Mouse (Mus musculus) forebrain, embryonic 13.5 days (tissue): ENCODE data around the gene Mrpl55. TPM values are rescaled to one million over a fixed set of nuclear protein-coding genes. Genes with fewer than 3 reads are reported as not detected.

ENCODE experiments used
- ATAC-seq: fragments of 200-750 bp; cut with Nextera tagmentation; 2 replicates; pipeline ENCODE4 v1.8.0; 2017
- H3K27ac ChIP-seq: fragments of 300-500 bp; sonication (generic); 2 replicates; pipeline ENCODE4 v1.5.1; 2015; ENCODE audit warnings: inconsistent platforms, mild to moderate bottlenecking, moderate library complexity
- H3K27me3 ChIP-seq: fragments of 300-500 bp; sonication (generic); 2 replicates; pipeline ENCODE4 v1.6.1; 2015; ENCODE audit warnings: mild to moderate bottlenecking, inconsistent platforms
- H3K36me3 ChIP-seq: fragments of 300-500 bp; sonication (generic); 2 replicates; pipeline ENCODE4 v1.6.1; 2015; ENCODE audit warnings: mild to moderate bottlenecking, inconsistent platforms; ENCODE audit not compliant: poor library complexity, severe bottlenecking
- H3K4me1 ChIP-seq: fragments of 300-500 bp; sonication (generic); 2 replicates; pipeline ENCODE4 v1.6.1; 2015; ENCODE audit warnings: inconsistent platforms
- H3K4me2 ChIP-seq: fragments of 300-500 bp; sonication (generic); 2 replicates; pipeline ENCODE4 v1.6.1; 2015; ENCODE audit warnings: inconsistent platforms, mild to moderate bottlenecking, moderate library complexity
- H3K4me3 ChIP-seq: fragments of 300-500 bp; sonication (generic); 2 replicates; pipeline ENCODE4 v1.5.1; 2015; ENCODE audit warnings: mild to moderate bottlenecking, inconsistent platforms
- H3K9ac ChIP-seq: fragments of 300-500 bp; sonication (generic); 2 replicates; pipeline ENCODE4 v1.6.1; 2015; ENCODE audit warnings: mild to moderate bottlenecking, inconsistent platforms
- H3K9me3 ChIP-seq: fragments of 300-500 bp; sonication (generic); replicated peaks from 2 replicates; pipeline ENCODE4 v1.6.1; 2016; ENCODE audit warnings: inconsistent platforms
- WGBS: fragments of 180-500 bp; shearing (Covaris S2); methylation state at CpG from one replicate; pipeline ENCODE4 v1.1.7; 2015; 5-methylcytosine and 5-hydroxymethylcytosine counted together
- polyA plus RNA-seq: library from polyadenylated mRNA; unstranded; fragments of >200 nt; fragmentation: Nextera tagmentation; extraction: Ambion mirVana; gene quantifications from 2 replicates; pipeline ENCODE4 v1.2.1, GENCODE M21; 2015

The Mrpl55 gene
- polyA plus RNA-seq, 1 experiment from 2014 or later: 103 TPM

- Histone ChIP-seq H3K27me3 (peaks cover 22% of the 10 kb centered on the region), H3K36me3 (no peaks in the 10 kb centered on the region), H3K9ac (no peak overlapping the region), H3K4me2 (no peak overlapping the region), H3K27ac (no peak overlapping the region), H3K4me1 (no peaks in the 10 kb centered on the region), H3K4me3 (no peak overlapping the region), H3K9me3 (no peaks in the 10 kb centered on the region)
- WGBS: 72% methylated on average over 4 of the region's 4 CpGs
- no peak for ATAC-seq
Observed at GRCm38 (mm10) chr11:59170549-59170948, 31.7 kb upstream of the Mrpl55 start.

- H3K4me2 ChIP-seq: no peak overlapping the region
- H3K4me3 ChIP-seq: no peak overlapping the region
- no peak overlapping the region for H3K27ac ChIP-seq
- H3K9me3 ChIP-seq: no peaks in the 10 kb centered on the region
- no peaks in the 10 kb centered on the region for H3K36me3 ChIP-seq
- no peaks in the 10 kb centered on the region for H3K4me1 ChIP-seq
- peaks cover 59% of the 10 kb centered on the region for H3K27me3 ChIP-seq
- WGBS: 57% methylated on average over 6 of the region's 6 CpGs
- ATAC-seq: no peak
- H3K9ac ChIP-seq: no peak overlapping the region
Observed at GRCm38 (mm10) chr11:59174189-59174838, 28.0 kb upstream of the Mrpl55 start.

DNA sequence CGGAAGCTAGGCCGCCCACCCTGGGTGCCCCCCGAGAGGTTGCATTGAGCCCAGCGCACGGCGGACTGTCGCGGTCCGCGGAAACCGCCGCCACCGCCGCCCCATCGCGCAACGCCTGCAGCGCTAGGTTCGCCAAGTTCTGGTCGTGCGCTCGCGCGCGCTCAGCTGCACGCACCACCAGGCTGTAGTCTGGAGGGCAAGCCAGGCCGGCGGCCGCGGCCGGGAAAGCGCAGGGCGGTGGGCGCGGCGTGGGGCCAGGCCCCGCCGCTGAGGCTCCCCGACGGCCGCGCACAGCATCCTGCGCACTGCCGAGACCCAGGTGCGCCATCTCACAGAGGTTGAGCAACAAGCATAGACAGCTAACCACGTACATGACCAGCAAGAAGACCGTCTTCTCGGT is 25.8 kb upstream of the Mrpl55 start:
- ATAC-seq: no peak
- Histone ChIP-seq H3K36me3 (no peaks in the 10 kb centered on the region), H3K9me3 (no peaks in the 10 kb centered on the region), H3K9ac (no peak overlapping the region), H3K27ac (no peak overlapping the region), H3K4me2 (0 out of 2 replicates have a peak overlapping the region, but pooled peaks have one; percentile 12), H3K4me3 (0 out of 2 replicates have a peak overlapping the region, but pooled peaks have one; percentile 3), H3K4me1 (no peaks in the 10 kb centered on the region), H3K27me3 (peaks cover 63% of the 10 kb centered on the region)
- 2% methylated on average over 48 of the region's 48 CpGs for whole genome bisulfite sequencing

DNA sequence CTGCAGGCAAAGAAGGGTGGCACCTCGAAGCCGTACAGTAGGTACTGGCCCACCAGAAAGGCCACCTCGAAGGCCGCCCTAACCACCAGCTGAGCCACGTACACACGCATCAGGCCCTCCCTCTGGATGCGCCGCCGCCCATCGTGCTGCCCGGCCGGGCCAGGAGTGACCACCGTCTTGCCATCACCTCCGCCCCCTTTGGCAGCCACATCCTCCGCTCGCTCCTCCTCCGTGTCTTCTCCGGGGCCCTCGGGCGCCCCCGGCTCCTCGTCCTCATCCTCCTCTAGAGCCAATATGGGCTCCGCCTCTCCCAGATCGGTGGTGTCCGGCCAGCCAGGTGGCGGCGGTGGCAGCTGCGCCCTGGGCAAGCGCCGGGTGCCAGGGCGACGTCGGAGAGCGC is 25.4 kb upstream of the Mrpl55 start:
- no peaks in the 10 kb centered on the region for H3K9me3 ChIP-seq
- no peaks in the 10 kb centered on the region for H3K4me1 ChIP-seq
- H3K36me3 ChIP-seq: no peaks in the 10 kb centered on the region
- ATAC-seq: no peak
- WGBS: 8% methylated on average over 34 of the region's 34 CpGs
- H3K27ac ChIP-seq: no peak overlapping the region
- 0 out of 2 replicates have a peak overlapping the region, but pooled peaks have one; percentile 3 for H3K4me3 ChIP-seq
- peaks cover 63% of the 10 kb centered on the region for H3K27me3 ChIP-seq
- no peak overlapping the region for H3K9ac ChIP-seq
- H3K4me2 ChIP-seq: no peak overlapping the region

DNA sequence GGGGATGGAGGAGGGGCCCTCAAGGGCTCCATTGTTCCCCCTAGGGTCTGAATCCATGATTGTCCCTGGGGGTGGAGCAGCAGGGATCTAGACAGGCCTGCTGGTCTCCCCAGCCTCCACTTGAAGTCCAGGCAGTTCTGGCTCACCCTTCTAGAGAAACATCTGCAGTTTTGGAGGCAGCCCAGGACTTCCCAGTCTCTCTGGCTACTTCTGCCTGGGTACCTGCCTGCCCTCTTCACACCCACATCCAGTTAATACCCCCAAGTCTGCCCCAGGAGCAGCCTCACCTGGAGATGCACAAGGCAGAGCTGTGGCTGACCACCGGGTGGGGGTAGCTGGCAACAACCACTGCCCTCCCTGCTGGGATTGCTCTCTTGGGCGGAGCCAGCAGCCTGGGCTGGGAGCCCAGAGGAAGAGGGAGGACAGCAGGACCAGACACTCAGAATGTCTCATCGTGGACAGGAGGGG is 19.4 kb upstream of the Mrpl55 start, which contains the start of gene Gjc2:
Gene Gjc2, minus strand, starts transcription at position 350 of the 468 bp plus-strand sequence.
- Histone ChIP-seq H3K27ac (no peak within 1 kb of the TSS; the same call in 1 of the 2 replicates), H3K4me3 (no peak within 1 kb of the TSS), H3K9me3 (no peaks in the 10 kb centered on the region), H3K27me3 (peaks cover 24% of the 10 kb centered on the region), H3K4me2 (no peak within 1 kb of the TSS), H3K4me1 (no peaks in the 10 kb centered on the region), H3K9ac (no peak within 1 kb of the TSS), H3K36me3 (peaks cover 43% of the 10 kb centered on the region)
- no peak for ATAC-seq
- 44% methylated on average over 3 of the region's 3 CpGs for WGBS

DNA sequence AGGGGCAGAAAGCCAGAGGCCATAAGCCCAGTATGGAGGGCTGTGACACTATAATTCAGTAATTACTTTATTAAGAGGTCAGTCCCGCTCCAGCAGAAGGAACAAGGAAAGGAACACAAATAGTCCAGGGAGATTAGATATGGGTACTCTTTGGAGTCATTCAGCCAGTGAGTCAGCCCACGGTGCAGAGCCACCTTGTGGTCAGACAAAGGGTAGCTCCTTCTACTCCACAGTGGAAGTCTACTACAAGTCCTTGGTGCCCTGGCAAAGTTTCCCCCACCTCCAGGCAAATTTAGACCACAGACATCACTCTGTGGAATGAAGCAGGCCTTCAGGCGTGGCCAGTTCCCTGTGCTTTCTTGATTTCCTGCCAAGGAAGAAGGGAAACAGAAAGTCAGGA is 18.5 kb upstream of the Mrpl55 start:
- H3K27me3 ChIP-seq: peaks cover 15% of the 10 kb centered on the region
- WGBS: 45% methylated on average over 3 of the region's 3 CpGs
- H3K9me3 ChIP-seq: no peaks in the 10 kb centered on the region
- H3K36me3 ChIP-seq: peaks cover 43% of the 10 kb centered on the region
- H3K27ac ChIP-seq: no peak overlapping the region; the same call in 1 of the 2 replicates
- no peak overlapping the region for H3K4me3 ChIP-seq
- no peak overlapping the region for H3K4me2 ChIP-seq
- ATAC-seq: no peak; the same call in 1 of the 2 replicates
- no peak overlapping the region for H3K9ac ChIP-seq
- H3K4me1 ChIP-seq: no peaks in the 10 kb centered on the region

DNA sequence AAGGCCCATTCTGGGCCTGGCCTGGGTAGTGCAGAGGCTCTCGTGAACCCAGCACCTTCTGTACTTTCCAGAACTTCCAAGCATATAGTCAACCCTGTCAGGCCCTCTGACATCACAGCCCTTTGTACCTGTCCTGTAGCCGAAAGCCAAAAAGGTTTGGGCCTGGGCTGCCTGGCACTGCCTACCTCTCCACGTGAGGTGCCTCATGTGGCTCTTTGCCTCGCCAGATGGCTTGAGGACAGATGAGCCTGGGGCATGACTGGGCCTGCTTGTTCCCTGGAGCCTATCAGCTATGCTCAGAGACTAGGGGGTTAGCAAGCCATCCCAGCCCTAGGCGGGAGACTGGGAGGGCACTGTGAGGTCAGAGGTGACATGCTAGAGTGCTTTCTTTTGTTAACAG is 16.8 kb upstream of the Mrpl55 start:
- Histone ChIP-seq H3K4me2 (no peak overlapping the region), H3K36me3 (peaks cover 43% of the 10 kb centered on the region), H3K9ac (no peak overlapping the region; the same call in 1 of the 2 replicates), H3K27ac (no peak overlapping the region), H3K9me3 (no peaks in the 10 kb centered on the region), H3K4me1 (peaks cover 8% of the 10 kb centered on the region), H3K27me3 (no peaks in the 10 kb centered on the region), H3K4me3 (no peak overlapping the region)
- ATAC-seq: no peak
- 88% methylated on average over 5 of the region's 5 CpGs for WGBS

DNA sequence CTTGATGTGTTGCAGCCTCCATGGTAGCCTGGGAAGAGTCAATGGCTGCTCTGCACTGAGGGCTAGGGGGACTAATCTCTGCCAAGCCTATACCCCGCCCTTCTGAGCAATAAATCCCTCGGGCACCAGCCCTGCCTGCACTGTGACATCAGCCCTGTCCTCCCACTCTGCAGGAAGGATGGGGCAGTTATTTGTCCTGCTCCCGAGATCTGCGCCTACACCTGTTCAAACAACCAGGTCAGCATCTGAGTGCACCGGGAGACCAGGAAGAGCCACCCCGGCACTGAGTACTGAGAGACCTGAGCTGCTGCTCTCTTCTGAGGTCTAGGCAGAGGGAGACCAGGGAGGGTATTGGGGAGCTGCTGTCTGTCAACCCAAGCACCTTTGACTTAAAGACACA is 14.6 kb upstream of the Mrpl55 start:
- Histone ChIP-seq H3K4me3 (no peak overlapping the region), H3K36me3 (peaks cover 40% of the 10 kb centered on the region), H3K9ac (no peak overlapping the region), H3K4me1 (peaks cover 15% of the 10 kb centered on the region), H3K27me3 (no peaks in the 10 kb centered on the region), H3K27ac (no peak overlapping the region), H3K9me3 (no peaks in the 10 kb centered on the region), H3K4me2 (no peak overlapping the region)
- no peak for ATAC-seq
- 89% methylated on average over 6 of the region's 6 CpGs for WGBS

DNA sequence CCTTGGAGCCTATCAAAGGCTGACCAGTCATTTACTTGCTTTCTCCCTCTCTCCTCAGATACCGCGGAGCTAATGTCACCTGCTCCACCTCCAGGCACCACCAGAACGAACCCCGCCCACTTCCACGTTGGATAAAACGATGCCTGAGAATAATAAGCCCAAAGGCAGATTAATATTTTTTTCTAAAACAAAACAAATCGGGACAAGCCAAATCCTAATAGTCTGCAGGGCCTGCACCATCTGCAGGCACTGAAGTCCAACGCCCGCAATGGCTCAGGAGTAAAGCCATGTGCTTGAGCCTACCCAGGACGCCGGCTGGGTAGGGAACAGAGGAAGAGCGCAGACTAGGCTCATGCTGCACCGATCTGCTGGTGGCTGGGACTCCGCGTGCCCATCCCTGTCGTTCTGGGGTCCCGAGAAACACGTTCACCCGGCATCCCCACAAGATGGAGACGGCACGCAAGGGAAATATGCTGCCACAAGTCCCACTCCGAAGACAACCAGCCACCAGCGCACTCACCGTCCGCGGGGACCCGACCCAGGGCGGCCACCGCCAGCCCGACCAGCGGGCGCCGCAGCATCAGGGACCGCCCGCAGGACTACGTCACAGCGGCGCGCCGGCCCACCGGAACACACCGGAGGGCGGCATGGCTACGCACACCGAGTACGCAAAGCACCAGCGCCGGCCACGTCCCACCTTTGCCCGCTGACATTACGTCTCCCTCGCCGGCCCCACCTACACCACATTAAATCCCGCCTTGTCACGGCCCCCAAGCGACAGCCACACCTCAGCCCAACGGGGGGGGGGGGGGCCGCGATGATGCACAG is 10.8 kb upstream of the Mrpl55 start:
- Histone ChIP-seq H3K4me2 (peak overlapping the region; percentile 76), H3K4me3 (peak overlapping the region; percentile 53), H3K27ac (peak overlapping the region; percentile 79), H3K27me3 (peaks cover 8% of the 10 kb centered on the region), H3K9me3 (no peaks in the 10 kb centered on the region), H3K4me1 (peaks cover 15% of the 10 kb centered on the region), H3K36me3 (peaks cover 3% of the 10 kb centered on the region; the same call in 1 of the 2 replicates), H3K9ac (peak overlapping the region; percentile 80)
- peak; percentile 97 for ATAC-seq
- under 1% methylated on average over 57 of the region's 59 CpGs for WGBS

DNA sequence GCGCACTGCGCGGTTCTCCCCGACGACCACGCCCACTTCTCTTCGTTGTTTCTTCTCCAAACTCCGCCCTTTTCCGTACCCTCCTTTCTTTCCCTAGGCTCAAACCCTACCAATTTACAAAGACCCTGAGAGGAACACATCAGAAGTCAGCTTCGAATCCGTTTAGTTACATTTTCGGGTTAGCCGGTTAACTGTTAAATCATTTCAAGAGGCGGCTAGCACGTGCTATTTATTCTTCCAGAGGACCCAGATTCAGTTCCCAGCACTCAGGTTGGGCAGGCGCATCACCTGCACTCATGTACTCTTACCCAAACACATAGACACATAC is 10.3 kb upstream of the Mrpl55 start, which contains the start of gene Guk1:
Gene Guk1, minus strand, starts transcription at position 154 of the 328 bp plus-strand sequence.
- 0 out of 2 replicates have a peak, but pooled peaks have one; percentile 11 for ATAC-seq
- Histone ChIP-seq H3K4me2 (peak within 1 kb of the TSS; percentile 76), H3K4me1 (peaks cover 15% of the 10 kb centered on the region), H3K4me3 (peak within 1 kb of the TSS; percentile 53), H3K27ac (peak within 1 kb of the TSS; percentile 79), H3K36me3 (no peaks in the 10 kb centered on the region), H3K9ac (peak within 1 kb of the TSS; percentile 80), H3K9me3 (no peaks in the 10 kb centered on the region), H3K27me3 (peaks cover 8% of the 10 kb centered on the region)
- WGBS: 6% methylated on average over 16 of the region's 16 CpGs

GRCm38 (mm10) chr11:59196230-59196629 is 6.1 kb upstream of the Mrpl55 start:
- H3K36me3 ChIP-seq: no peaks in the 10 kb centered on the region
- ATAC-seq: no peak
- no peak overlapping the region for H3K27ac ChIP-seq
- no peak overlapping the region for H3K4me3 ChIP-seq
- H3K9me3 ChIP-seq: no peaks in the 10 kb centered on the region
- H3K4me2 ChIP-seq: no peak overlapping the region
- peaks cover 6% of the 10 kb centered on the region for H3K4me1 ChIP-seq
- H3K9ac ChIP-seq: no peak overlapping the region
- peaks cover 8% of the 10 kb centered on the region for H3K27me3 ChIP-seq
